10 mouse cellular contexts compared by ENCODE assay signal in the genomic region with DNA sequence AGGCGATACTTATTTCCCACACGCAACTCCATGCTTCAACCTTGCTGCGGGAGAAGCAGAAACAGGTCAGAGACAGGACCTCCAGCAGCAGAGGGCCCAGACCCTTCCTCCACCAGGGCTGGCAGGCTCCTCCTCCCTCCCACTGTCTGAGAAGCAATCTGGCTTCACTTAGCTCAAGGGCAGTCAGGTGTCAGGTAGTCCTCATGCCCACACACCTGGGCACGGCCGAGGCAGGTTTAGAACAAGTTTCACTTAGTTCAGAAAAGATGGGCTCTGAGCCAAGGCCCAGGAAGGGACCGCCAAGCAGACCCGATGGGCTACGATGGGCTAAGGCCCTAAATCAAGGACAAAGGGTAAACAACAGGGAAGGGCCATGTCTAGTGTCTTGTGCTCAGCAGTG. TPM values are rescaled to one million over a fixed set of nuclear protein-coding genes. Genes with fewer than 3 reads are reported as not detected.
DNase-seq lines count a peak whose midpoint lies in the region; ATAC-seq and TF ChIP-seq lines count a peak whose summit lies in the region.
"Had no signal": no experiment of that assay in that cellular context is flagged by ENCODE, and none has a peak within 500 bp of the region (broad histone marks: within the 10 kb centered on the region; RNA-seq: fewer than 3 reads in every experiment).

No protein-coding gene starts in this region.

- ATAC-seq in kidney, postnatal 0 days (replicated peaks; ENCODE audit: low FRiP score, low read depth), result no peak
- ATAC-seq in embryonic facial prominence, embryonic 14.5 days (ENCODE audit: low read depth), result no peak
- ATAC-seq in hindbrain, embryonic 12.5 days (ENCODE audit: low FRiP score), result no peak
- no peak for ATAC-seq in midbrain, postnatal 0 days (ENCODE audit: low FRiP score)

- whole genome bisulfite sequencing in kidney, postnatal 0 days, result 45% methylated on average over 8 of the region's 8 CpGs
- 62% methylated on average over 8 of the region's 8 CpGs for WGBS in embryonic facial prominence, embryonic 14.5 days
- 88% methylated on average over 8 of the region's 8 CpGs for WGBS in hindbrain, embryonic 12.5 days
- WGBS in midbrain, postnatal 0 days, result 81% methylated on average over 8 of the region's 8 CpGs

- H3K9ac ChIP-seq in kidney, postnatal 0 days (ENCODE audit: low read depth, low read length), result peak overlapping the region; percentile 37; the same call in 1 of the 2 replicates
- peak overlapping the region; percentile 46 for H3K9ac ChIP-seq in embryonic facial prominence, embryonic 14.5 days (ENCODE audit: low read depth, low read length)
- H3K9ac ChIP-seq in hindbrain, embryonic 12.5 days, result peak overlapping the region; percentile 100
- peak overlapping the region; percentile 98; the same call in 1 of the 2 replicates for H3K9ac ChIP-seq in midbrain, postnatal 0 days (replicated peaks; ENCODE audit: low read length, poor library complexity, severe bottlenecking)

- peak overlapping the region; percentile 23 for H3K4me2 ChIP-seq in kidney, postnatal 0 days (ENCODE audit: low read length)
- H3K4me2 ChIP-seq in embryonic facial prominence, embryonic 14.5 days (ENCODE audit: low read depth, low read length), result peak overlapping the region; percentile 68
- H3K4me2 ChIP-seq in hindbrain, embryonic 12.5 days (replicated peaks), result peak overlapping the region; percentile 99
- H3K4me2 ChIP-seq in midbrain, postnatal 0 days (ENCODE audit: low read depth, low read length, poor library complexity, severe bottlenecking), result peak overlapping the region; percentile 20; the same call in 1 of the 2 replicates

- no peaks in the 10 kb centered on the region for H3K27me3 ChIP-seq in kidney, postnatal 0 days (ENCODE audit: insufficient read depth, low read length)
- H3K27me3 ChIP-seq in embryonic facial prominence, embryonic 14.5 days (replicated peaks; ENCODE audit: control insufficient read depth, insufficient read depth, low read length), result no peaks in the 10 kb centered on the region
- no peaks in the 10 kb centered on the region for H3K27me3 ChIP-seq in hindbrain, embryonic 12.5 days
- no peaks in the 10 kb centered on the region for H3K27me3 ChIP-seq in midbrain, postnatal 0 days (ENCODE audit: insufficient read depth, low read length)

- no peaks in the 10 kb centered on the region for H3K9me3 ChIP-seq in kidney, postnatal 0 days (replicated peaks; ENCODE audit: low read length)
- H3K9me3 ChIP-seq in embryonic facial prominence, embryonic 14.5 days (ENCODE audit: control insufficient read depth, low read length), result no peaks in the 10 kb centered on the region
- H3K9me3 ChIP-seq in hindbrain, embryonic 12.5 days (replicated peaks), result no peaks in the 10 kb centered on the region
- no peaks in the 10 kb centered on the region for H3K9me3 ChIP-seq in midbrain, postnatal 0 days (ENCODE audit: low read length)

- peaks cover 15% of the 10 kb centered on the region; the same call in 1 of the 2 replicates for H3K36me3 ChIP-seq in kidney, postnatal 0 days (ENCODE audit: insufficient read depth, low read length)
- H3K36me3 ChIP-seq in embryonic facial prominence, embryonic 14.5 days (ENCODE audit: control insufficient read depth, insufficient read depth, low read length), result peaks cover 49% of the 10 kb centered on the region
- peaks cover 49% of the 10 kb centered on the region for H3K36me3 ChIP-seq in hindbrain, embryonic 12.5 days
- peaks cover 28% of the 10 kb centered on the region for H3K36me3 ChIP-seq in midbrain, postnatal 0 days (ENCODE audit: insufficient read depth, low read length)

- TF ChIP-seq CTCF in kidney, postnatal 0 days (IDR thresholded peaks at IDR 0.05; ENCODE audit: low read depth), result no peak
- TF ChIP-seq CTCF in midbrain, postnatal 0 days (IDR thresholded peaks at IDR 0.05), result no peak

- no peak overlapping the region for H3K4me3 ChIP-seq in kidney, postnatal 0 days (replicated peaks; ENCODE audit: low read depth, low read length)
- H3K4me3 ChIP-seq in embryonic facial prominence, embryonic 14.5 days (ENCODE audit: low read depth, low read length), result no peak overlapping the region
- 0 out of 2 replicates have a peak overlapping the region, but pooled peaks have one; percentile 95 for H3K4me3 ChIP-seq in hindbrain, embryonic 12.5 days
- 0 out of 2 replicates have a peak overlapping the region, but pooled peaks have one; percentile 1 for H3K4me3 ChIP-seq in midbrain, postnatal 0 days (ENCODE audit: low read depth, low read length)

- peaks cover 56% of the 10 kb centered on the region for H3K4me1 ChIP-seq in kidney, postnatal 0 days (replicated peaks; ENCODE audit: insufficient read depth, low read length)
- H3K4me1 ChIP-seq in embryonic facial prominence, embryonic 14.5 days (ENCODE audit: control insufficient read depth, insufficient read depth, low read length), result peaks cover 36% of the 10 kb centered on the region
- peaks cover 67% of the 10 kb centered on the region for H3K4me1 ChIP-seq in hindbrain, embryonic 12.5 days
- H3K4me1 ChIP-seq in midbrain, postnatal 0 days (ENCODE audit: insufficient read depth, low read length), result peaks cover 29% of the 10 kb centered on the region

- DNase-seq in kidney, postnatal 0 days (ENCODE audit: low spot score), result no peak
- DNase-seq in kidney, adult 9 months, result no peak
- no peak for DNase-seq in embryonic facial prominence, embryonic 14.5 days (ENCODE audit: low spot score)
- no peak for DNase-seq in midbrain, postnatal 0 days (ENCODE audit: low spot score)
- no peak for DNase-seq in embryo, embryonic 10 days (ENCODE audit: low spot score)
- DNase-seq in left cerebral cortex, adult 11 months (ENCODE audit: low spot score), result no peak
- DNase-seq in urinary bladder, postnatal 36 days (ENCODE audit: low spot score in 2 of 2), result no peak
- DNase-seq: cerebellum, adult 11 months; layer of hippocampus, adult 9-11 months had no signal

- peak overlapping the region; percentile 40 for H3K27ac ChIP-seq in kidney, postnatal 0 days
- no peak overlapping the region for H3K27ac ChIP-seq in embryonic facial prominence, embryonic 14.5 days (replicated peaks; ENCODE audit: low read depth, low read length)
- H3K27ac ChIP-seq in hindbrain, embryonic 12.5 days, result no peak overlapping the region
- no peak overlapping the region for H3K27ac ChIP-seq in midbrain, postnatal 0 days (ENCODE audit: low read depth, low read length)

RNA-seq across cellular contexts. Expression of gene Csnk1e, which starts 16.6 kb away (rescaled TPM):
- 50.9 and 53.9 TPM in 2 replicates for polyA plus RNA-seq in kidney, postnatal 0 days (2015; fragmentation: Nextera tagmentation; extraction: Ambion mirVana)
- polyA plus RNA-seq in embryonic facial prominence, embryonic 14.5 days (2014; fragmentation: Nextera tagmentation; extraction: Ambion mirVana), result 75.3 and 76.3 TPM in 2 replicates
- polyA plus RNA-seq in hindbrain, embryonic 12.5 days (2016; fragmentation: Nextera tagmentation; extraction: Ambion mirVana), result 280 and 284 TPM in 2 replicates
- 378 and 384 TPM in 2 replicates for total RNA-seq in midbrain, postnatal 0 days (2014; rRNA removed)
- polyA plus RNA-seq in midbrain, postnatal 0 days (2015; fragmentation: Nextera tagmentation; extraction: Ambion mirVana), result 153 and 195 TPM in 2 replicates

RNA-seq across cellular contexts. Expression of gene Tmem184b, which starts 35.4 kb away (rescaled TPM):
- 44.4 and 47.5 TPM in 2 replicates for polyA plus RNA-seq in kidney, postnatal 0 days (2015; fragmentation: Nextera tagmentation; extraction: Ambion mirVana)
- polyA plus RNA-seq in embryonic facial prominence, embryonic 14.5 days (2014; fragmentation: Nextera tagmentation; extraction: Ambion mirVana), result 73.0 and 77.6 TPM in 2 replicates
- 46.2 and 52.0 TPM in 2 replicates for polyA plus RNA-seq in hindbrain, embryonic 12.5 days (2016; fragmentation: Nextera tagmentation; extraction: Ambion mirVana)
- total RNA-seq in midbrain, postnatal 0 days (2014; rRNA removed), result 54.9 and 75.7 TPM in 2 replicates
- polyA plus RNA-seq in midbrain, postnatal 0 days (2015; fragmentation: Nextera tagmentation; extraction: Ambion mirVana), result 30.1 and 33.3 TPM in 2 replicates

Comparison
In these comparisons a context has a peak if more than half of its experiments do, and no peak if none do; other contexts are left out.
1. H3K4me2 ChIP-seq: peak in every context shown above with its lines; median percentile 99 in hindbrain, embryonic 12.5 days; 68 in embryonic facial prominence, embryonic 14.5 days; 23 in kidney, postnatal 0 days; 20 in midbrain, postnatal 0 days.
2. H3K4me3 ChIP-seq: peak in hindbrain, embryonic 12.5 days (single experiment) and midbrain, postnatal 0 days (single experiment); none in kidney, postnatal 0 days (single experiment) and embryonic facial prominence, embryonic 14.5 days (single experiment).
3. H3K9ac ChIP-seq: peak in every context shown above with its lines; median percentile 100 in hindbrain, embryonic 12.5 days; 98 in midbrain, postnatal 0 days; 46 in embryonic facial prominence, embryonic 14.5 days; 37 in kidney, postnatal 0 days.